Mouse (Mus musculus) liver, embryonic 14.5 days (tissue): ENCODE measurements around the gene Mamdc4. TPM values are rescaled to one million over a fixed set of nuclear protein-coding genes. Genes with fewer than 3 reads are reported as not detected.
A peak's percentile ranks its signal among the peaks of the same experiment; 100 is the strongest.

ENCODE experiments used
- ATAC-seq: fragments of 200-750 bp; cut with Nextera tagmentation; 2 replicates; pipeline ENCODE4 v1.8.0; 2017; ENCODE audit warnings: moderate number of reproducible peaks, mild to moderate bottlenecking, moderate library complexity; ENCODE audit not compliant: insufficient read depth
- DNase-seq, 3 experiments: peaks; one replicate each; pipeline ENCODE4 v3.0.0-alpha.2; 2012 to 2013; ENCODE audit warnings: low read depth in 3 of 3, low spot score in 3 of 3
- H3K27ac ChIP-seq: fragments of 300-500 bp; sonication (generic); 2 replicates; pipeline ENCODE4 v1.5.1; 2014; ENCODE audit warnings: moderate library complexity, mild to moderate bottlenecking, control low read depth, inconsistent platforms
- H3K27me3 ChIP-seq: fragments of 300-500 bp; sonication (generic); 2 replicates; pipeline ENCODE4 v1.6.1; 2014; ENCODE audit warnings: mild to moderate bottlenecking, low read length, moderate library complexity; ENCODE audit not compliant: control insufficient read depth, insufficient read depth
- H3K36me3 ChIP-seq: fragments of 300-500 bp; sonication (generic); replicated peaks from 2 replicates; pipeline ENCODE4 v1.6.1; 2014; ENCODE audit warnings: low read depth; ENCODE audit not compliant: control insufficient read depth, insufficient read depth
- H3K4me1 ChIP-seq, 2 experiments: fragments of 200-500 bp in 1 of 2; fragments of 300-500 bp in 1 of 2; sonication (generic) in 1 of 2; replicated peaks; 2 replicates each; pipeline ENCODE4 v1.6.1; 2012 to 2014; ENCODE audit warnings: antibody characterized with exemption in 1 of 2, inconsistent platforms in 1 of 2, low read length in 1 of 2; ENCODE audit not compliant: control insufficient read depth in 2 of 2, insufficient read depth in 2 of 2
- H3K4me2 ChIP-seq: fragments of 300-500 bp; sonication (generic); 2 replicates; pipeline ENCODE4 v1.6.1; 2014; ENCODE audit warnings: low read depth, mild to moderate bottlenecking, control low read depth, moderate library complexity
- H3K4me3 ChIP-seq, 2 experiments: fragments of 200-500 bp in 1 of 2; fragments of 300-500 bp in 1 of 2; sonication (generic) in 1 of 2; 2 replicates each; pipeline ENCODE4 v1.5.1; 2012 to 2014; ENCODE audit warnings: low read depth in 2 of 2, low read length in 2 of 2, mild to moderate bottlenecking in 2 of 2, control low read depth in 1 of 2, inconsistent platforms in 1 of 2, moderate library complexity in 1 of 2; ENCODE audit not compliant: insufficient read depth in 1 of 2
- H3K9ac ChIP-seq: fragments of 300-500 bp; sonication (generic); replicated peaks from 2 replicates; pipeline ENCODE4 v1.6.1; 2014; ENCODE audit warnings: mild to moderate bottlenecking, control low read depth, moderate library complexity
- H3K9me3 ChIP-seq: fragments of 300-500 bp; sonication (generic); 2 replicates; pipeline ENCODE4 v1.6.1; 2016; ENCODE audit warnings: low read length, mixed read lengths; ENCODE audit not compliant: control insufficient read depth
- CTCF ChIP-seq: IDR thresholded peaks from 2 replicates; pipeline ENCODE4 v1.5.1; 2016; ENCODE audit warnings: antibody characterized with exemption, low read depth, control low read depth
- EP300 ChIP-seq: IDR thresholded peaks from 2 replicates; pipeline ENCODE4 v1.6.1; 2016; ENCODE audit warnings: antibody characterized with exemption, low read depth
- WGBS: fragments of 180-500 bp; shearing (Covaris S2); extraction: QIAGEN DNeasy Blood & Tissue Kit; methylation state at CpG from one replicate; pipeline ENCODE4 v1.1.7; 2014; ENCODE audit not compliant: insufficient replicate concordance; 5-methylcytosine and 5-hydroxymethylcytosine counted together
- polyA plus RNA-seq, 2 experiments: library from polyadenylated mRNA; depleted of rRNA in 1 of 2; stranded (reverse) in 1 of 2; unstranded in 1 of 2; fragments of >200 nt; fragmentation: Nextera tagmentation in 1 of 2; extraction: Ambion mirVana in 1 of 2; gene quantifications; 2 replicates each; pipeline versions ENCODE4 v1.2.1 to v1.2.3; 2012 to 2014

Gene Mamdc4
- polyA plus RNA-seq, 2 experiments = 0.25 to 9.7 TPM

- Histone ChIP-seq H3K4me2 (no peak overlapping the region), H3K36me3 (peaks cover 33% of the 10 kb centered on the region), H3K9me3 (no peaks in the 10 kb centered on the region), H3K4me1 (peaks cover 8 to 16% of the 10 kb centered on the region in 2 experiments), H3K4me3 (no peak overlapping the region), H3K27ac (no peak overlapping the region), H3K27me3 (no peaks in the 10 kb centered on the region), H3K9ac (no peak overlapping the region)
- TF ChIP-seq EP300 (no peak), CTCF (no peak)
- DNase-seq (no peak), ATAC-seq (no peak)
- WGBS = 93% methylated on average over 8 of the region's 8 CpGs
Measured at GRCm38 (mm10) chr2:25560551-25560950, 14.1 kb downstream of the Mamdc4 start.

GRCm38 (mm10) chr2:25558774-25559173 is 15.9 kb downstream of the Mamdc4 start:
- Histone ChIP-seq H3K4me3 (peak overlapping the region; percentile 73 to 92), H3K9ac (peak overlapping the region; percentile 84), H3K27me3 (no peaks in the 10 kb centered on the region), H3K4me2 (peak overlapping the region; percentile 99), H3K27ac (no peak overlapping the region), H3K4me1 (peaks cover 8 to 16% of the 10 kb centered on the region in 2 experiments), H3K9me3 (no peaks in the 10 kb centered on the region), H3K36me3 (peaks cover 31% of the 10 kb centered on the region)
- WGBS = 71% methylated on average over 6 of the region's 6 CpGs
- DNase-seq = no peak
- ATAC-seq = no peak
- TF ChIP-seq CTCF (no peak), EP300 (no peak)

GRCm38 (mm10) chr2:25557964-25558360 is 16.7 kb downstream of the Mamdc4 start:
- Histone ChIP-seq H3K9me3 (no peaks in the 10 kb centered on the region), H3K27me3 (no peaks in the 10 kb centered on the region), H3K36me3 (peaks cover 28% of the 10 kb centered on the region), H3K4me1 (peaks cover 8 to 16% of the 10 kb centered on the region in 2 experiments), H3K27ac (peak overlapping the region; percentile 1; the same call in 1 of the 2 replicates), H3K4me2 (peak overlapping the region; percentile 99), H3K9ac (peak overlapping the region; percentile 84), H3K4me3 (peak overlapping the region; percentile 73 to 92)
- TF ChIP-seq EP300 = no peak
- no peak for TF ChIP-seq CTCF
- peak; percentile 67 for ATAC-seq
- DNase-seq = no peak
- under 1% methylated on average over 24 of the region's 24 CpGs for WGBS

- under 1% methylated on average over 61 of the region's 61 CpGs for WGBS
- TF ChIP-seq EP300 = no peak
- TF ChIP-seq CTCF = no peak
- no peaks in the 10 kb centered on the region for H3K9me3 ChIP-seq
Measured at GRCm38 (mm10) chr2:25557221-25557963, 17.3 kb downstream of the Mamdc4 start, which contains the start of gene Edf1. Gene Edf1 (plus strand): TSS chr2:25557847.

GRCm38 (mm10) chr2:25556296-25556695 is 18.3 kb downstream of the Mamdc4 start:
- WGBS = 61% methylated on average over 1 of the region's 1 CpGs
- Histone ChIP-seq H3K27me3 (no peaks in the 10 kb centered on the region), H3K4me3 (no peak overlapping the region), H3K9ac (no peak overlapping the region), H3K4me2 (peak overlapping the region; percentile 99; the same call in 1 of the 2 replicates), H3K36me3 (peaks cover 15% of the 10 kb centered on the region), H3K4me1 (peaks cover 8 to 16% of the 10 kb centered on the region in 2 experiments), H3K9me3 (no peaks in the 10 kb centered on the region), H3K27ac (no peak overlapping the region)
- DNase-seq (no peak), ATAC-seq (no peak)
- TF ChIP-seq CTCF = no peak
- no peak for TF ChIP-seq EP300

More at GRCm38 (mm10) chr2:25557221-25557963, 17.3 kb downstream of the Mamdc4 start, which contains the start of gene Edf1:
- Histone ChIP-seq H3K36me3 (peaks cover 22% of the 10 kb centered on the region), H3K27ac (peak within 1 kb of the TSS; percentile 56), H3K4me2 (peak within 1 kb of the TSS; percentile 99), H3K4me1 (peaks cover 8 to 16% of the 10 kb centered on the region in 2 experiments), H3K9ac (peak within 1 kb of the TSS; percentile 84), H3K27me3 (no peaks in the 10 kb centered on the region), H3K4me3 (peak within 1 kb of the TSS; percentile 73 to 92)
- ATAC-seq (peak; percentile 99), DNase-seq (peak; percentile 82 to 86 (median 86))
